ENCODE assay signal across 18 mouse cellular contexts in genomic region chr7:117258557-117258956, GRCm38 (mm10).
DNase-seq lines count a peak whose midpoint lies in the region; ATAC-seq lines count a peak whose summit lies in the region.
"Had no signal": no experiment of that assay in that cellular context is flagged by ENCODE, and none has a peak within 500 bp of the region (broad histone marks: within the 10 kb centered on the region; RNA-seq: fewer than 3 reads in every experiment).

No protein-coding gene starts in this region.

- H3K36me3 ChIP-seq in neural tube, embryonic 11.5 days (ENCODE audit: control insufficient read depth, insufficient read depth, low read length) = no peaks in the 10 kb centered on the region
- H3K36me3 ChIP-seq in neural tube, embryonic 15.5 days = no peaks in the 10 kb centered on the region
- H3K36me3 ChIP-seq in embryonic facial prominence, embryonic 12.5 days = no peaks in the 10 kb centered on the region
- H3K36me3 ChIP-seq: hindbrain, embryonic 12.5 days; liver, embryonic 13.5 days; midbrain, embryonic 15.5 days had no signal

- no peak for ATAC-seq in neural tube, embryonic 11.5 days (ENCODE audit: insufficient read depth, low FRiP score, low TSS enrichment)
- no peak for ATAC-seq in neural tube, embryonic 15.5 days (ENCODE audit: low FRiP score)
- no peak for ATAC-seq in embryonic facial prominence, embryonic 12.5 days (ENCODE audit: insufficient number of reproducible peaks, insufficient read depth, low FRiP score, low TSS enrichment)
- ATAC-seq: midbrain, embryonic 15.5 days had no signal

- H3K9me3 ChIP-seq in neural tube, embryonic 11.5 days (ENCODE audit: control insufficient read depth, low read length) = no peaks in the 10 kb centered on the region
- H3K9me3 ChIP-seq in neural tube, embryonic 15.5 days (replicated peaks) = no peaks in the 10 kb centered on the region
- no peaks in the 10 kb centered on the region for H3K9me3 ChIP-seq in embryonic facial prominence, embryonic 12.5 days
- H3K9me3 ChIP-seq: hindbrain, embryonic 12.5 days; liver, embryonic 13.5 days; midbrain, embryonic 15.5 days had no signal

- DNase-seq in neural tube, embryonic 11.5 days (ENCODE audit: low spot score) = no peak
- peak; percentile 36 to 42 for DNase-seq in layer of hippocampus, postnatal 14 days (ENCODE audit: low spot score in 2 of 2)
- no peak for DNase-seq in c-Kit-positive CD71-positive TER-119-positive erythroid progenitor cells, embryonic 14.5 days (ENCODE audit: low spot score)
- no peak for DNase-seq in right cerebral cortex, postnatal 14 days
- no peak for DNase-seq in ovary, postnatal 10 days (ENCODE audit: low spot score)
- DNase-seq: cerebellum, adult 9-11 months; gastrocnemius, adult 2 months; heart, postnatal 10 days; kidney, adult 8-10 months; liver, embryonic 13.5 days; lung, embryonic 14.5 days; lung, postnatal 36 days; thymus, postnatal 4 days had no signal

- no peak overlapping the region for H3K4me2 ChIP-seq in neural tube, embryonic 11.5 days (ENCODE audit: low read depth)
- H3K4me2 ChIP-seq in neural tube, embryonic 15.5 days = no peak overlapping the region
- H3K4me2 ChIP-seq in embryonic facial prominence, embryonic 12.5 days (replicated peaks) = peak overlapping the region; percentile 13; the same call in 1 of the 2 replicates
- H3K4me2 ChIP-seq: heart, embryonic 11.5 days; hindbrain, embryonic 12.5 days; liver, embryonic 13.5 days; lung, embryonic 14.5 days; midbrain, embryonic 15.5 days had no signal

- no peaks in the 10 kb centered on the region for H3K4me1 ChIP-seq in neural tube, embryonic 11.5 days (ENCODE audit: control insufficient read depth, insufficient read depth, low read length)
- peaks cover 10% of the 10 kb centered on the region; the same call in 1 of the 2 replicates for H3K4me1 ChIP-seq in neural tube, embryonic 15.5 days
- H3K4me1 ChIP-seq in embryonic facial prominence, embryonic 12.5 days = peaks cover 25% of the 10 kb centered on the region
- H3K4me1 ChIP-seq: liver, embryonic 13.5 days had no signal

- H3K9ac ChIP-seq in neural tube, embryonic 11.5 days (ENCODE audit: low read length) = peak overlapping the region; percentile 2; the same call in 1 of the 2 replicates
- no peak overlapping the region for H3K9ac ChIP-seq in neural tube, embryonic 15.5 days (replicated peaks)
- H3K9ac ChIP-seq in embryonic facial prominence, embryonic 12.5 days = no peak overlapping the region
- H3K9ac ChIP-seq: hindbrain, embryonic 12.5 days; liver, embryonic 13.5 days; lung, embryonic 14.5 days; midbrain, embryonic 15.5 days had no signal

- no peak overlapping the region for H3K27ac ChIP-seq in neural tube, embryonic 11.5 days (ENCODE audit: low read depth, low read length)
- H3K27ac ChIP-seq in neural tube, embryonic 15.5 days (replicated peaks) = no peak overlapping the region
- peak overlapping the region; percentile 71 for H3K27ac ChIP-seq in embryonic facial prominence, embryonic 12.5 days
- H3K27ac ChIP-seq: gastrocnemius, adult 2 months; hindbrain, embryonic 12.5 days; liver, embryonic 13.5 days; midbrain, embryonic 15.5 days had no signal

- 74% methylated on average over 5 of the region's 5 CpGs for WGBS in neural tube, embryonic 11.5 days
- WGBS in neural tube, embryonic 15.5 days = 64% methylated on average over 5 of the region's 5 CpGs
- WGBS in embryonic facial prominence, embryonic 12.5 days = 44% methylated on average over 5 of the region's 5 CpGs

- H3K4me3 ChIP-seq in neural tube, embryonic 11.5 days (ENCODE audit: low read depth, low read length) = no peak overlapping the region
- no peak overlapping the region for H3K4me3 ChIP-seq in neural tube, embryonic 15.5 days (replicated peaks)
- H3K4me3 ChIP-seq in embryonic facial prominence, embryonic 12.5 days = no peak overlapping the region
- H3K4me3 ChIP-seq: gastrocnemius, adult 2 months; hindbrain, embryonic 12.5 days; liver, embryonic 13.5 days; midbrain, embryonic 15.5 days had no signal

- no peaks in the 10 kb centered on the region for H3K27me3 ChIP-seq in neural tube, embryonic 11.5 days (ENCODE audit: control insufficient read depth, insufficient read depth, low read length)
- no peaks in the 10 kb centered on the region for H3K27me3 ChIP-seq in neural tube, embryonic 15.5 days (replicated peaks)
- H3K27me3 ChIP-seq in embryonic facial prominence, embryonic 12.5 days = no peaks in the 10 kb centered on the region
- H3K27me3 ChIP-seq: hindbrain, embryonic 12.5 days; liver, embryonic 13.5 days; midbrain, embryonic 15.5 days had no signal

Comparison
In these comparisons a context has a peak if more than half of its experiments do, and no peak if none do; other contexts are left out.
1. DNase-seq: peak in layer of hippocampus, postnatal 14 days (2 of 2); none in neural tube, embryonic 11.5 days (single experiment), c-Kit-positive CD71-positive TER-119-positive erythroid progenitor cells, embryonic 14.5 days (single experiment), right cerebral cortex, postnatal 14 days (single experiment) and ovary, postnatal 10 days (single experiment).